Mouse (Mus musculus) CH12.LX (cell line): ENCODE measurements around the gene Npr3. TPM values are rescaled to one million over a fixed set of nuclear protein-coding genes. Genes with fewer than 3 reads are reported as not detected.
A peak's percentile ranks its signal among the peaks of the same experiment; 100 is the strongest.

Experiments used
- DNase-seq: peaks from one replicate; pipeline ENCODE4 v3.0.0-alpha.2; 2013; ENCODE audit errors: extremely low read depth
- H3K27ac ChIP-seq: 2 replicates; pipeline ENCODE4 v1.5.1; 2012; ENCODE audit warnings: low read depth, mild to moderate bottlenecking, control low read depth, moderate library complexity; ENCODE audit not compliant: insufficient read depth
- H3K27me3 ChIP-seq: replicated peaks from 2 replicates; pipeline ENCODE3; 2012; ENCODE audit warnings: inconsistent platforms
- H3K36me3 ChIP-seq, 2 experiments: replicated peaks in 1 of 2; 2 replicates each; pipeline versions ENCODE3 to v1.6.1; 2012; ENCODE audit warnings: inconsistent platforms in 1 of 2, low read length in 1 of 2, mild to moderate bottlenecking in 1 of 2, mixed read lengths in 1 of 2, moderate library complexity in 1 of 2; ENCODE audit not compliant: control insufficient read depth in 1 of 2, insufficient read depth in 1 of 2
- H3K4me1 ChIP-seq, 2 experiments: 2 replicates each; pipeline ENCODE4 v1.6.1; 2012; ENCODE audit warnings: inconsistent platforms in 1 of 2, moderate library complexity in 1 of 2; ENCODE audit not compliant: insufficient read depth in 2 of 2, control insufficient read depth in 1 of 2
- H3K4me2 ChIP-seq: 2 replicates; pipeline ENCODE4 v1.6.1; 2012; ENCODE audit warnings: low read depth, mild to moderate bottlenecking, control low read depth; ENCODE audit not compliant: poor library complexity, insufficient read depth, severe bottlenecking
- H3K4me3 ChIP-seq, 3 experiments: fragments of 150-350 bp in 1 of 3; sonication (generic) in 1 of 3; replicated peaks in 1 of 3; 2 replicates each; pipeline versions ENCODE3 to v1.5.1; 2011 to 2012; ENCODE audit warnings: low read depth in 2 of 3, low read length in 2 of 3, mild to moderate bottlenecking in 2 of 3, moderate library complexity in 2 of 3, control low read depth in 1 of 3, improper control_type of control experiment in 1 of 3, inconsistent platforms in 1 of 3, mixed read lengths in 1 of 3; ENCODE audit not compliant: poor library complexity in 1 of 3
- H3K79me2 ChIP-seq: replicated peaks from 2 replicates; pipeline ENCODE4 v1.6.1; 2012; ENCODE audit warnings: mild to moderate bottlenecking, moderate library complexity; ENCODE audit not compliant: control insufficient read depth, poor library complexity, insufficient read depth, severe bottlenecking; ENCODE audit errors: extremely low read depth
- H3K9ac ChIP-seq: 2 replicates; pipeline ENCODE4 v1.6.1; 2012; ENCODE audit warnings: low read depth, mild to moderate bottlenecking, control low read depth, moderate library complexity; ENCODE audit not compliant: insufficient read depth
- H3K9me3 ChIP-seq: replicated peaks from 2 replicates; pipeline ENCODE3; 2012; ENCODE audit warnings: low read length, inconsistent platforms, mixed read lengths
- BHLHE40 ChIP-seq: IDR thresholded peaks from 2 replicates; pipeline ENCODE4 v1.6.1; 2011; ENCODE audit warnings: mild to moderate bottlenecking, low read depth, low read length, improper control_type of control experiment
- CTCF ChIP-seq, 2 experiments: IDR thresholded peaks in 1 of 2; conservative IDR thresholded peaks in 1 of 2; 2 replicates each; pipeline ENCODE4 v1.5.1; 2011 to 2012; ENCODE audit warnings: low read depth in 2 of 2, low read length in 2 of 2, improper control_type of control experiment in 1 of 2, inconsistent platforms in 1 of 2, mild to moderate bottlenecking in 1 of 2, moderate library complexity in 1 of 2
- E2F4 ChIP-seq: IDR thresholded peaks from 2 replicates; pipeline ENCODE4 v1.6.1; 2011; ENCODE audit warnings: low read depth, low read length, improper control_type of control experiment; ENCODE audit not compliant: insufficient replicate concordance
- EP300 ChIP-seq: IDR thresholded peaks from 2 replicates; pipeline ENCODE4 v1.6.1; 2011; ENCODE audit warnings: low read length, improper control_type of control experiment
- HCFC1 ChIP-seq: IDR thresholded peaks from 2 replicates; pipeline ENCODE4 v1.6.1; 2012; ENCODE audit warnings: low read depth, mild to moderate bottlenecking, inconsistent platforms, low read length, improper control_type of control experiment
- IRF4 ChIP-seq: IDR thresholded peaks from 2 replicates; pipeline ENCODE4 v1.6.1; 2014; ENCODE audit warnings: low read depth, mild to moderate bottlenecking, inconsistent platforms, low read length, improper control_type of control experiment
- JUN ChIP-seq: IDR thresholded peaks from 2 replicates; pipeline ENCODE4 v1.6.1; 2011; ENCODE audit warnings: low read depth, mild to moderate bottlenecking, low read length, improper control_type of control experiment, moderate library complexity; ENCODE audit not compliant: insufficient read depth
- MAFK ChIP-seq: IDR thresholded peaks from 2 replicates; pipeline ENCODE4 v1.6.1; 2011; ENCODE audit warnings: low read length, improper control_type of control experiment; ENCODE audit not compliant: insufficient replicate concordance
- MEF2A ChIP-seq: IDR thresholded peaks from 2 replicates; pipeline ENCODE4 v1.6.1; 2014; ENCODE audit warnings: low read depth, mild to moderate bottlenecking, inconsistent platforms, low read length, improper control_type of control experiment, borderline replicate concordance
- NRF1 ChIP-seq: IDR thresholded peaks from 2 replicates; pipeline ENCODE4 v1.6.1; 2014; ENCODE audit warnings: low read depth, mild to moderate bottlenecking, inconsistent platforms, low read length, improper control_type of control experiment, moderate library complexity
- RCOR1 ChIP-seq: conservative IDR thresholded peaks from 2 replicates; pipeline ENCODE4 v1.6.1; 2012; ENCODE audit warnings: low read depth, mild to moderate bottlenecking, inconsistent platforms, low read length, improper control_type of control experiment
- TCF12 ChIP-seq: IDR thresholded peaks from 2 replicates; pipeline ENCODE4 v1.6.1; 2014; ENCODE audit warnings: low read depth, mild to moderate bottlenecking, inconsistent platforms, low read length, improper control_type of control experiment
- USF2 ChIP-seq: conservative IDR thresholded peaks from 2 replicates; pipeline ENCODE4 v1.6.1; 2011; ENCODE audit warnings: low read depth, low read length, improper control_type of control experiment
- ZC3H11A ChIP-seq: IDR thresholded peaks from 2 replicates; pipeline ENCODE4 v1.6.1; 2012; ENCODE audit warnings: low read depth, mild to moderate bottlenecking, inconsistent platforms, low read length, improper control_type of control experiment
- ZMIZ1 ChIP-seq: IDR thresholded peaks from 2 replicates; pipeline ENCODE4 v1.6.1; 2012; ENCODE audit warnings: low read depth, mild to moderate bottlenecking, inconsistent platforms, low read length, improper control_type of control experiment
- ZNF384 ChIP-seq: IDR thresholded peaks from 2 replicates; pipeline ENCODE4 v1.6.1; 2012; ENCODE audit warnings: low read depth, low read length, improper control_type of control experiment, inconsistent platforms
- dilution Hi-C: fragments of 300-500 bp; cut with MboI; formaldehyde crosslinking; loops from 2 replicates; pipeline ENCODE4 v1.14.3; 2020; ENCODE audit warnings: low sequenced_read_pairs; ENCODE audit not compliant: extremely low pct_unique_long_range_greater_than_20kb, extremely low pct_ligation_motif_present
- in situ Hi-C: fragments of 300-500 bp; cut with MboI; formaldehyde crosslinking; loops from 3 replicates; pipeline ENCODE4 v1.14.3; 2019; ENCODE audit warnings: low sequenced_read_pairs, low pct_ligation_motif_present, low pct_unique_long_range_greater_than_20kb, mixed read lengths
- polyA plus RNA-seq: library from polyadenylated mRNA; unstranded; fragments of >175 nt; gene quantifications from 2 replicates; pipeline ENCODE4 v1.2.1, GENCODE M21; 2012; ENCODE audit warnings: low read depth; ENCODE audit not compliant: insufficient read length
- total RNA-seq, 2 experiments: library from RNA; depleted of rRNA; stranded (reverse); fragments of 300-350 nt in 1 of 2; fragments of >200 nt in 1 of 2; gene quantifications; 2 replicates each; pipeline ENCODE4 v1.2.3; 2012 to 2014

The Npr3 gene
- total and polyA plus RNA-seq, 3 experiments = not detected

DNA sequence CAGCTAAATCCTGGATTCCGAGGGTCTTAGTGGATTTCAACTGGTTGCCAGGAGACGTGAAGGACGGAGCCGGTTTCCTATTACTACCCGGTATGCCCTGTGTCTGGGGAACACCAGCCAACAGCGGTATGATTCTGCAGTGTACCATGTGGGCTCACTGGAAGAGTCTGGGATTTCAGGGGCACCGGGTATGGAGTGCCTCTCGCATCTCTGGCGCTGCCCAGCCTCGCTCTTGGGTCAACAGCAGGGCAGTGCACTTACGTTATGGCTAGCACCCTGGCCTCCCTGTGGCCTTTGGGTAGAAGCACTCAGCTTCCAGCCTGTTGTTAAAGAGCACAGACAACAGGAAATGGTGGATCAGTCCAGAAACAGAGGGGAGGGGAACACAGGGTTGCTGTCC is 1.1 kb upstream of the Npr3 start:
- TF ChIP-seq MAFK = no peak
- Histone ChIP-seq H3K4me1 (peaks cover 0 to 2% of the 10 kb centered on the region in 2 experiments; a peak in 1 of 4 replicates), H3K36me3 (no peaks in the 10 kb centered on the region), H3K4me3 (no peak overlapping the region), H3K27ac (no peak overlapping the region), H3K27me3 (no peaks in the 10 kb centered on the region), H3K9me3 (peaks cover 12% of the 10 kb centered on the region), H3K79me2 (no peaks in the 10 kb centered on the region), H3K4me2 (no peak overlapping the region), H3K9ac (no peak overlapping the region)
- in situ Hi-C loops = no loop called here
- dilution Hi-C loops = no loop called here
- no peak for DNase-seq

DNA sequence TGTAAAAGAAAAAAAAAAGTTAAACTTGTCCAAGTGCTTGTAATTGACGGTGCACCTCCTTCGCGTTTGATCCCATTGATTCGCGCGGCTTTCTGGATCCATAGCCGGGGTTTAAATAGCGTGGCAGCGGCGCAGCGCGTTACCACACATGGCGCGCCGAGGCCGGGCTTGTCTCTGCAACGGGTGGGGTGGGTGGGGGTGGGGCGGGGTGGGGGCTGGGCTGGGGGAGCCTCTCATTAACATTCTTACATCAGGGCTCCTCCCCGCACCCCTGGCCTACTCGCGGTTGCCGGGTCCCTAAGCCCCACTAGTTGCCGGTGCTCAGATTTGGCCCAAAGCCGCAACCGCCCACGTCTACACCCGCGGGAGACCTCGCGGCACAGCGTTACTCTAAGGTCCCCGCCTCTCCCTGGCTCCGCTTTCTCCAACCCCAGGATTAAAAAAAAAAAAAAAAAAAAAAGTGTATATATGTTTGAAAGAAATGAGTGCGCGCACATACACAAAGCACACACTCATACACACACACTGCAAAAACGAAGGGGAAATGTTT is 991 bp downstream of the Npr3 start:
- dilution Hi-C loops = no loop called here
- no peak overlapping the region for H3K4me2 ChIP-seq
- no peak overlapping the region for H3K4me3 ChIP-seq
- DNase-seq = no peak
- H3K36me3 ChIP-seq = no peaks in the 10 kb centered on the region
- TF ChIP-seq IRF4 (no peak), ZNF384 (peak; percentile 13; the same call in 1 of the 2 replicates), MEF2A (no peak), CTCF (conservative IDR thresholded peaks at IDR 0.05 in 1 of 2, IDR thresholded peaks at IDR 0.05 in 1 of 2; ENCODE audit: low read depth in 2 of 2, low read length in 2 of 2) (no peak), BHLHE40 (no peak), EP300 (no peak), MAFK (no peak), ZMIZ1 (no peak)
- H3K9me3 ChIP-seq = peaks cover 12% of the 10 kb centered on the region
- in situ Hi-C loops = no loop called here
- H3K4me1 ChIP-seq = peaks cover 0 to 2% of the 10 kb centered on the region in 2 experiments; a peak in 1 of 4 replicates
- no peak overlapping the region for H3K27ac ChIP-seq
- no peak overlapping the region for H3K9ac ChIP-seq
- H3K27me3 ChIP-seq = no peaks in the 10 kb centered on the region
- no peaks in the 10 kb centered on the region for H3K79me2 ChIP-seq

DNA sequence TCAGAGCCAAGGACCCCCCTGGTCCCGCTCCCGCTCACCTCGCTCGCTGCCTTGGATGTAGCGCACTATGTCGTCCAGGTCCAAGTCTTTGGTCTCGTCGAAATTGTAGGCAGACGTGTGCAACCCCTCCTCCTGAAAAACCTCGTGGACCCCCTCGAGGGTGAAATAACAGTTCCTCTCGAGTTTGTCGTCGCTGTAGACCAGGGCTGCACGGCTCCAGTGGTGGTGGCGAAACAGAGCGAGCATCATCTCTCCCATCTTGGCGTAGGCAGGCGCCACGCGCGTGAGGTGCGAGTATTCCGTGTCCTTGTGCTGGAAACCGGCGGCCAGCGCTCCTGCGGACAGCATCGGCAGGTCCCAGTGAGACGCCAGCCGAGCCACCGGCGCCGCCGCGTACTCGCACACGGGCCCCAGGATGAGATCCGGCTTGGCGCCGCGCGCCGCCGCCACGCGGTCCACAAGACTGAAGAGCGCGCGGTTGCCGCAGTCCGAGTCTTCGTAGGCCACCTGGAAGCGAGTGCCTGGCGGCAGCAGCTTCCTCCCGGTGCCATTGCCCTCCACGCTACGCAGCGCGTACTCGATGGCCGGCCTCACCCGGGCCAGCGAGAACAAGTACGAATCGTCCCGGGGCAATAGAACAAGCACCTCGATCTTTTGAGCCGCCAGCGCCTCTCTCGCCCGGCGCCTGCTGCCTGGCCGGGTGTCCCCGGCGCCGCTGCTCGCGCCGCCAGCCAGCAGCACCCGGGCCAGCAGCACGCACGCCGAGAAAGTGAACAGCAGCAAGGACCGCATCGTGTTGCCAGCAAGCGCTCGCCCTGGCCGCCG is 2.0 kb downstream of the Npr3 start:
- H3K79me2 ChIP-seq = no peaks in the 10 kb centered on the region
- no peak overlapping the region for H3K9ac ChIP-seq
- no peak overlapping the region for H3K27ac ChIP-seq
- no peaks in the 10 kb centered on the region for H3K27me3 ChIP-seq
- no peak for TF ChIP-seq RCOR1
- TF ChIP-seq TCF12 = no peak
- TF ChIP-seq BHLHE40 = no peak
- TF ChIP-seq MAFK = no peak
- no peak for TF ChIP-seq HCFC1
- TF ChIP-seq JUN = no peak
- TF ChIP-seq CTCF (conservative IDR thresholded peaks at IDR 0.05 in 1 of 2, IDR thresholded peaks at IDR 0.05 in 1 of 2; ENCODE audit: low read depth in 2 of 2, low read length in 2 of 2) = no peak
- no peak for TF ChIP-seq ZC3H11A
- no peak for TF ChIP-seq E2F4
- TF ChIP-seq NRF1 = no peak
- no peak for TF ChIP-seq ZMIZ1
- TF ChIP-seq USF2 = no peak
- peaks cover 0 to 2% of the 10 kb centered on the region in 2 experiments; a peak in 1 of 4 replicates for H3K4me1 ChIP-seq
- H3K4me2 ChIP-seq = no peak overlapping the region
- H3K9me3 ChIP-seq = peaks cover 12% of the 10 kb centered on the region
- H3K4me3 ChIP-seq = no peak overlapping the region
- dilution Hi-C loops = no loop called here
- in situ Hi-C loops = no loop called here
- H3K36me3 ChIP-seq = no peaks in the 10 kb centered on the region
- DNase-seq = no peak
